ENCODE assay signal across 9 mouse cellular contexts in genomic region chr10:119454106-119454667, GRCm38 (mm10). TPM values are rescaled to one million over a fixed set of nuclear protein-coding genes. Genes with fewer than 3 reads are reported as not detected.
A peak's percentile ranks its signal among the peaks of the same experiment; 100 is the strongest.
DNase-seq lines count a peak whose midpoint lies in the region; ATAC-seq and TF ChIP-seq lines count a peak whose summit lies in the region.
"Had no signal": no experiment of that assay in that cellular context is flagged by ENCODE, and none has a peak within 500 bp of the region (broad histone marks: within the 10 kb centered on the region; RNA-seq: fewer than 3 reads in every experiment).

No protein-coding gene starts in this region.

- no peak for TF ChIP-seq CTCF in spleen, adult 2 months (IDR thresholded peaks at IDR 0.05; ENCODE audit: extremely low read depth, insufficient read depth, insufficient read length, insufficient replicate concordance)
- no peak for TF ChIP-seq CTCF in forebrain, postnatal 0 days (IDR thresholded peaks at IDR 0.05; ENCODE audit: low read depth)
- TF ChIP-seq CTCF in liver, postnatal 0 days (IDR thresholded peaks at IDR 0.05; ENCODE audit: low read depth), result no peak

- peak overlapping the region; percentile 90 for H3K4me2 ChIP-seq in forebrain, postnatal 0 days (ENCODE audit: low read depth)
- H3K4me2 ChIP-seq in liver, postnatal 0 days (ENCODE audit: low read depth, low read length), result peak overlapping the region; percentile 83

- TF ChIP-seq EP300 in liver, postnatal 0 days (IDR thresholded peaks at IDR 0.05; ENCODE audit: low read depth), result no peak

- H3K9me3 ChIP-seq in forebrain, postnatal 0 days (ENCODE audit: low read length), result no peaks in the 10 kb centered on the region
- H3K9me3 ChIP-seq in liver, postnatal 0 days (ENCODE audit: low read length), result no peaks in the 10 kb centered on the region

- H3K9ac ChIP-seq in forebrain, postnatal 0 days, result peak overlapping the region; percentile 76
- H3K9ac ChIP-seq in liver, postnatal 0 days (replicated peaks), result peak overlapping the region; percentile 65

- DNase-seq in spleen, adult 2 months (ENCODE audit: low read depth in 1 of 2, low spot score in 2 of 2), result no peak
- no peak for DNase-seq in spleen, adult 18-20 months
- DNase-seq in cerebellum, adult 8-10 months, result peak; percentile 22
- peak; percentile 49 for DNase-seq in forebrain, postnatal 0 days
- DNase-seq in kidney, adult 9 months, result peak; percentile 5
- peak; percentile 47 for DNase-seq in liver, postnatal 0 days
- DNase-seq in right cerebral cortex, adult 2 months (ENCODE audit: low spot score in 2 of 2), result peak; percentile 17 to 27
- no peak for DNase-seq in spleen, postnatal 14 days (ENCODE audit: low spot score in 2 of 2)

- H3K4me1 ChIP-seq in spleen, adult 2 months (ENCODE audit: control insufficient read depth, insufficient read depth, insufficient read length), result peaks cover 4% of the 10 kb centered on the region; the same call in 1 of the 2 replicates
- H3K4me1 ChIP-seq in forebrain, postnatal 0 days (ENCODE audit: insufficient read depth), result no peaks in the 10 kb centered on the region; the same call in 1 of the 2 replicates
- peaks cover 7% of the 10 kb centered on the region; the same call in 1 of the 2 replicates for H3K4me1 ChIP-seq in liver, postnatal 0 days (ENCODE audit: insufficient read depth)

- peaks cover 19% of the 10 kb centered on the region for H3K27me3 ChIP-seq in spleen, adult 2 months (ENCODE audit: control insufficient read depth, insufficient read depth, low read length)
- no peaks in the 10 kb centered on the region for H3K27me3 ChIP-seq in forebrain, postnatal 0 days (ENCODE audit: insufficient read depth, low read length)
- H3K27me3 ChIP-seq in liver, postnatal 0 days (ENCODE audit: insufficient read depth, low read length), result peaks cover 25% of the 10 kb centered on the region

- no peak overlapping the region for H3K27ac ChIP-seq in spleen, adult 2 months (ENCODE audit: insufficient read depth, low read length)
- peak overlapping the region; percentile 88 for H3K27ac ChIP-seq in forebrain, postnatal 0 days (ENCODE audit: low read depth, low read length)
- peak overlapping the region; percentile 62 for H3K27ac ChIP-seq in liver, postnatal 0 days (ENCODE audit: low read depth)

- no peaks in the 10 kb centered on the region for H3K36me3 ChIP-seq in spleen, adult 2 months (ENCODE audit: control insufficient read depth, insufficient read depth, low read length)
- no peaks in the 10 kb centered on the region for H3K36me3 ChIP-seq in forebrain, postnatal 0 days (ENCODE audit: insufficient read depth)
- no peaks in the 10 kb centered on the region for H3K36me3 ChIP-seq in liver, postnatal 0 days (replicated peaks; ENCODE audit: insufficient read depth, low read length)

- TF ChIP-seq POLR2A in spleen, adult 2 months (IDR thresholded peaks at IDR 0.05; ENCODE audit: low read depth, low read length), result no peak

- peak; percentile 63 for ATAC-seq in forebrain, postnatal 0 days
- peak; percentile 75 for ATAC-seq in liver, postnatal 0 days

- WGBS in spleen, adult 2 months, result 3% methylated on average over 50 of the region's 57 CpGs
- WGBS in forebrain, postnatal 0 days, result 2% methylated on average over 52 of the region's 57 CpGs
- 3% methylated on average over 25 of the region's 57 CpGs for WGBS in liver, postnatal 0 days (ENCODE audit: insufficient replicate concordance)

- peak overlapping the region; percentile 33; the same call in 1 of the 2 replicates for H3K4me3 ChIP-seq in spleen, adult 2 months (ENCODE audit: extremely low read depth, insufficient read depth, insufficient read length)
- peak overlapping the region; percentile 82 for H3K4me3 ChIP-seq in forebrain, postnatal 0 days (ENCODE audit: low read depth, low read length)
- H3K4me3 ChIP-seq in liver, postnatal 0 days (ENCODE audit: low read depth, low read length), result peak overlapping the region; percentile 62

RNA-seq across cellular contexts. Expression of gene Grip1, which starts 0.6 kb away (rescaled TPM):
- 0.02 TPM in 1 of 2 replicates, not detected in the other for polyA plus RNA-seq in spleen, adult 2 months (2012; rRNA removed)
- total RNA-seq in forebrain, postnatal 0 days (2014; rRNA removed), result 34.2 and 34.5 TPM in 2 replicates
- 11.4 and 14.8 TPM in 2 replicates for polyA plus RNA-seq in forebrain, postnatal 0 days (2015; fragmentation: Nextera tagmentation; extraction: Ambion mirVana)
- polyA plus RNA-seq in liver, postnatal 0 days (2015; fragmentation: Nextera tagmentation; extraction: Ambion mirVana), result 0.86 and 0.88 TPM in 2 replicates
- total RNA-seq: neutrophil, adult 5-6 weeks had no signal

Comparison
In these comparisons a context has a peak if more than half of its experiments do, and no peak if none do; other contexts are left out.
1. DNase-seq: peak in cerebellum, adult 8-10 months (single experiment), forebrain, postnatal 0 days (single experiment), kidney, adult 9 months (single experiment), liver, postnatal 0 days (single experiment) and right cerebral cortex, adult 2 months (2 of 2); none in spleen, adult 2 months (0 of 2), spleen, adult 18-20 months (0 of 2) and spleen, postnatal 14 days (0 of 2).
2. Peak in every context shown above with its lines, with median percentiles within 50 percentile points of each other: H3K4me3 ChIP-seq.